Mouse (Mus musculus) liver, embryonic 16.5 days (tissue): ENCODE measurements around the gene Relch. TPM values are rescaled to one million over a fixed set of nuclear protein-coding genes. Genes with fewer than 3 reads are reported as not detected.
"Not testable (repeated sequence)": the region's sequence is repeated elsewhere in the genome, so short reads cannot be mapped to it uniquely, and the experiment has no call there.

Experiments
- ATAC-seq: fragments of 200-750 bp; cut with Nextera tagmentation; 2 replicates; pipeline ENCODE4 v1.8.0; 2017; ENCODE audit warnings: low read depth, mild to moderate bottlenecking, moderate number of reproducible peaks, moderate library complexity
- H3K27ac ChIP-seq: fragments of 300-500 bp; sonication (generic); 2 replicates; pipeline ENCODE4 v1.5.1; 2014; ENCODE audit warnings: mild to moderate bottlenecking, low read length
- H3K27me3 ChIP-seq: fragments of 300-500 bp; sonication (generic); 2 replicates; pipeline ENCODE4 v1.6.1; 2014; ENCODE audit warnings: low read depth, low read length, mixed read lengths; ENCODE audit not compliant: control insufficient read depth, insufficient read depth
- H3K36me3 ChIP-seq: fragments of 300-500 bp; sonication (generic); 2 replicates; pipeline ENCODE4 v1.6.1; 2014; ENCODE audit warnings: mild to moderate bottlenecking; ENCODE audit not compliant: control insufficient read depth, insufficient read depth
- H3K4me1 ChIP-seq: fragments of 300-500 bp; sonication (generic); 2 replicates; pipeline ENCODE4 v1.6.1; 2014; ENCODE audit warnings: low read depth, low read length, mixed read lengths; ENCODE audit not compliant: control insufficient read depth
- H3K4me2 ChIP-seq: fragments of 300-500 bp; sonication (generic); 2 replicates; pipeline ENCODE4 v1.6.1; 2014; ENCODE audit warnings: low read depth, low read length, mixed read lengths
- H3K4me3 ChIP-seq: fragments of 300-500 bp; sonication (generic); 2 replicates; pipeline ENCODE4 v1.5.1; 2014; ENCODE audit warnings: low read depth, mild to moderate bottlenecking, low read length
- H3K9ac ChIP-seq: fragments of 300-500 bp; sonication (generic); 2 replicates; pipeline ENCODE4 v1.6.1; 2014; ENCODE audit warnings: low read depth, low read length
- H3K9me3 ChIP-seq: fragments of 300-500 bp; sonication (generic); replicated peaks from 2 replicates; pipeline ENCODE4 v1.6.1; 2016; ENCODE audit warnings: low read length; ENCODE audit not compliant: control insufficient read depth
- WGBS: fragments of 180-500 bp; shearing (Covaris S2); extraction: QIAGEN DNeasy Blood & Tissue Kit; methylation state at CpG from one replicate; pipeline ENCODE4 v1.1.7; 2014; ENCODE audit not compliant: insufficient replicate concordance; 5-methylcytosine and 5-hydroxymethylcytosine counted together
- polyA plus RNA-seq: library from polyadenylated mRNA; unstranded; fragments of >200 nt; fragmentation: Nextera tagmentation; extraction: Ambion mirVana; gene quantifications from 2 replicates; pipeline ENCODE4 v1.2.1, GENCODE M21; 2015

The Relch gene
- polyA plus RNA-seq, 1 experiment from 2014 or later, result 9.9 TPM

DNA sequence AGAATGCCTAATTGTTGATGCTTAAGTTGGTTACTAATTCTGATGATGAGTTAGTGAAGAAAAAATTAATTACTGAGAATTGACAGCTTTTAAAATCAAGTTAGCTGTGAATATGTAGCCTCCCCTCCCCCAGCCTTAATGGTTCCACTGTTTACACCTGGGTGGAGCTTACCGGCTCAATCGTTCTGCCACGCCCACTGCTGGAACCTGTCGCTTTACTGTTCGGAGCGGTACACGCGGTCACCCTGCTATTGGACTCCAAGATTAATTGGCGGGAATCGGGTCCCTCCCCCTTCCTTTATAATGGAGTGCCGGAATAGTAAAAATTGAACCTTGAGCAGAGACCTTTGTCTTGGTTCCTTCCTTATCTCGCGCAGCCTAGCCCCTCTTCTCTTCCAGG lies 65.6 kb downstream of the Relch start:
- not testable (repeated sequence) for ATAC-seq, H3K27me3 ChIP-seq, H3K4me3 ChIP-seq, H3K9ac ChIP-seq, H3K4me1 ChIP-seq, H3K36me3 ChIP-seq, H3K27ac ChIP-seq, H3K9me3 ChIP-seq, H3K4me2 ChIP-seq
- WGBS, result 89% methylated on average over 12 of the region's 13 CpGs

DNA sequence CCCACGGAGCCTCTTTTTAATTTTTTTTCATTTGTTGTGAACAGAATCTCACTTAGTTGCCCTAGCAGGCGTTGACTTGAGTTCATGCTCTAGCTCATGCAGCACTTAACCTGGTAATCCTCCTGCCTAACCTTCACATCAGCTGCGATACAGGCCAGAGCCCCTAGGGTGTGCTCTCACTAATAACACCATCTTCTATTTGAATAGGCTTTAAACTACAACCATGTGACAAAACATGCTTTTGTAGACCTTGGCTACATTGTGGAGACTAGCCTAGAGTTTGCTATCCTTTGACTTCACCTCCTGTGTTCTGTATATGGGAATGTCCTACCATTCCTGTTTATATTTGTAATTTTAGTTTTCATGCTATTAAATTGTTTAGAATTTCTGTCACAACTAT lies 71.7 kb downstream of the Relch start:
- Histone ChIP-seq H3K4me2 (no peak overlapping the region), H3K4me3 (no peak overlapping the region), H3K4me1 (no peaks in the 10 kb centered on the region), H3K36me3 (no peaks in the 10 kb centered on the region; the same call in 1 of the 2 replicates), H3K9me3 (no peaks in the 10 kb centered on the region), H3K9ac (no peak overlapping the region), H3K27ac (no peak overlapping the region), H3K27me3 (no peaks in the 10 kb centered on the region)
- ATAC-seq, result no peak
- 65% methylated on average over 3 of the region's 3 CpGs for WGBS

DNA sequence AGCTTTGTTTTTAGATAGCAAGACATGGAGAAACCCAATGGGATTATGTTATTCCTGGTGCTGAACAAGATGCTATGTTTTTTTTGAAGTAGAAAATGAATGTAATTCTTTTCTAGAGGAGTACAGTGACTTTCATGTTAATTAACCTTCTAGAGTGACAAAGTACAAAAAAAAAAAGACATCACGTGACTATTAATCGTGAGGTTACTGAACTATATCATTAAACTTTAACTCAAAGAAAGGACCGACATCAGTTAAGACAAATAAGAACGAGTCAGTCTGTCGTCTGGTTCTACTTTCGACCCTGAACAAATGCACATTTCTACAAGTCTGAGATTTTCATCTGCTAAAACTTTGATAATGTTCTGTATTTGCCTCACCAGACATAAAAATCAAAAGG lies 74.7 kb downstream of the Relch start:
- Histone ChIP-seq H3K27ac (no peak overlapping the region), H3K36me3 (peaks cover 13% of the 10 kb centered on the region), H3K9ac (no peak overlapping the region), H3K9me3 (no peaks in the 10 kb centered on the region), H3K4me1 (no peaks in the 10 kb centered on the region), H3K4me2 (no peak overlapping the region), H3K4me3 (no peak overlapping the region), H3K27me3 (no peaks in the 10 kb centered on the region)
- ATAC-seq, result no peak
- WGBS, result 68% methylated on average over 6 of the region's 6 CpGs

- Histone ChIP-seq H3K27ac (no peak overlapping the region), H3K27me3 (no peaks in the 10 kb centered on the region), H3K36me3 (peaks cover 19% of the 10 kb centered on the region), H3K4me3 (no peak overlapping the region), H3K9me3 (no peaks in the 10 kb centered on the region), H3K4me1 (no peaks in the 10 kb centered on the region), H3K4me2 (no peak overlapping the region), H3K9ac (no peak overlapping the region)
- ATAC-seq, result no peak
Observed at GRCm38 (mm10) chr1:105739493-105739892, 75.8 kb downstream of the Relch start.

- H3K4me3 ChIP-seq, result no peak overlapping the region
- H3K27me3 ChIP-seq, result no peaks in the 10 kb centered on the region
- no peak overlapping the region for H3K4me2 ChIP-seq
- H3K4me1 ChIP-seq, result no peaks in the 10 kb centered on the region
- ATAC-seq, result no peak
- no peaks in the 10 kb centered on the region for H3K9me3 ChIP-seq
- 66% methylated on average over 1 of the region's 1 CpGs for WGBS
- H3K36me3 ChIP-seq, result peaks cover 22% of the 10 kb centered on the region
- H3K27ac ChIP-seq, result no peak overlapping the region
- H3K9ac ChIP-seq, result no peak overlapping the region
Observed at GRCm38 (mm10) chr1:105742481-105742880, 78.8 kb downstream of the Relch start.

GRCm38 (mm10) chr1:105746444-105746843 lies 82.8 kb downstream of the Relch start:
- Histone ChIP-seq H3K9ac (no peak overlapping the region), H3K4me1 (no peaks in the 10 kb centered on the region), H3K36me3 (peaks cover 28% of the 10 kb centered on the region), H3K4me2 (no peak overlapping the region), H3K9me3 (no peaks in the 10 kb centered on the region), H3K27ac (no peak overlapping the region), H3K27me3 (no peaks in the 10 kb centered on the region), H3K4me3 (no peak overlapping the region)
- ATAC-seq, result no peak
- WGBS, result 55% methylated on average over 1 of the region's 1 CpGs

- H3K27me3 ChIP-seq, result no peaks in the 10 kb centered on the region
- no peaks in the 10 kb centered on the region for H3K4me1 ChIP-seq
- no peak overlapping the region for H3K9ac ChIP-seq
- no peak overlapping the region for H3K4me2 ChIP-seq
- ATAC-seq, result no peak
- H3K9me3 ChIP-seq, result no peaks in the 10 kb centered on the region
- H3K4me3 ChIP-seq, result no peak overlapping the region
- H3K27ac ChIP-seq, result no peak overlapping the region
- peaks cover 22% of the 10 kb centered on the region for H3K36me3 ChIP-seq
- 70% methylated on average over 5 of the region's 5 CpGs for WGBS
Observed at GRCm38 (mm10) chr1:105746858-105747596, 83.4 kb downstream of the Relch start.

DNA sequence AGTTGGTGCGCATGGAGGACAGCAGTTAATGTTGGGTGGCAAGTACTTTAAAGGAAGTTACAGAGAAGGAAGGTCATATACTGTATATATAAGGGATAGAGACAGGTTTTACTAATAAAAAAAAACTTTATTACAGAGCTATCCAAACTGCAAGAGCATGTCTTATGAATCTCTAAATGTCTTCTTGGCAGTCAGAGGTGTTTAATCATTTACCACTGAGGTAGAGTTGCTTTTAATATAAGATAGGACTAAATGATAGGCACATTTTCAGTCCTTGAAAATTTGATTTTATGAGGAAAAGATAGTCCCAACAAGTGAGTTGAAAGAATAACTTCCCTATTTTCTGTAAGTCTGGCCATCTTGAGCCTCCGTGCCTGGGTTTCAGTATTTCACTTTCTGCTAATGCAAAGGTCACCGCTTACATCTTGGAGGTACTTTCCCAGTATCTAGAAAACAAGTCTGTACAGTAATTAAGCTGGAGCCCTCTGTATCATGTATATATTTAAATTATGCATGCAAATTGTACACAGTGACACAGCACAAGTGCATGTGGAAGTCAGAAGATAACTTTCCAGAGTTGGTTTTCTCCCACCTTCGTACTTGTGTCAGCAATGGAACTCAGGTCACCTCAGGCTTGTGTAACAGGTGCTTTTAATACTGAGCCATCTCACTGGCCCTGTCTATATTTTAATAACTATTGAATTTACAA lies 84.6 kb downstream of the Relch start:
- Histone ChIP-seq H3K27ac (no peak overlapping the region), H3K36me3 (peaks cover 19% of the 10 kb centered on the region), H3K27me3 (no peaks in the 10 kb centered on the region), H3K9me3 (no peaks in the 10 kb centered on the region), H3K4me2 (no peak overlapping the region), H3K4me1 (no peaks in the 10 kb centered on the region), H3K4me3 (no peak overlapping the region), H3K9ac (no peak overlapping the region)
- ATAC-seq, result no peak
- 77% methylated on average over 4 of the region's 4 CpGs for WGBS

DNA sequence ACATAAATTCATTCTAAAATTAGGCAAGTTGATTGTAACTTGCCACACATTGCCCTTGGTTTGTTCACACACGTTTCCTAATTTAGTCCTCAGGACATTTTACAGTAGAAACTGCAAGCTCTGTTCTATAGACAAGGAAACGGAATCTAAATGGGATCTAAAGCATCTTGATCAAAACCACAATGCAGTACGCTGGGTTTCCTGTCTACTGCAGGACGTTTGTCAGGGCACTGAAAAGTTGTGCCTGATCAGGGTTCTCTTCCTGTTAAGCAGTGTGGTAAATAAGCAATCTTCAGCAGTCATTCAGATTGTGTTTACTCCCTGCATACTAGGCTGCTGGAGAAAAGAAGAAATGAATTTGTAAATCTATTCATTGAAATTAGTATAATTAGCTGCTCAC lies 88.5 kb downstream of the Relch start:
- no peaks in the 10 kb centered on the region for H3K4me1 ChIP-seq
- H3K36me3 ChIP-seq, result peaks cover 9% of the 10 kb centered on the region
- no peak for ATAC-seq
- WGBS, result 33% methylated on average over 4 of the region's 4 CpGs
- no peaks in the 10 kb centered on the region for H3K27me3 ChIP-seq
- no peak overlapping the region for H3K4me2 ChIP-seq
- H3K9me3 ChIP-seq, result no peaks in the 10 kb centered on the region
- H3K27ac ChIP-seq, result no peak overlapping the region
- H3K9ac ChIP-seq, result no peak overlapping the region
- no peak overlapping the region for H3K4me3 ChIP-seq
